Mouse (Mus musculus): ENCODE results near the gene Xpr1. TPM values are rescaled to one million over a fixed set of nuclear protein-coding genes. Genes with fewer than 3 reads are reported as not detected.

Xpr1 gene
- polyA plus RNA-seq, 1 experiment from 2014 or later = 13.0 TPM

GRCm38 (mm10) chr1:155429304-155429703 lies 12.1 kb upstream of the Xpr1 start:
- no peak overlapping the region for H3K4me3 ChIP-seq
- WGBS = 60% methylated on average over 7 of the region's 7 CpGs

GRCm38 (mm10) chr1:155427126-155427865 lies 10.1 kb upstream of the Xpr1 start:
- Histone ChIP-seq H3K4me2 (no peak overlapping the region), H3K4me3 (no peak overlapping the region), H3K4me1 (replicated peaks) (peaks cover 8% of the 10 kb centered on the region), H3K27ac (ENCODE audit: poor library complexity, severe bottlenecking) (no peak overlapping the region), H3K27me3 (replicated peaks) (no peaks in the 10 kb centered on the region), H3K36me3 (no peaks in the 10 kb centered on the region), H3K9me3 (replicated peaks) (no peaks in the 10 kb centered on the region), H3K9ac (no peak overlapping the region)
- 48% methylated on average over 6 of the region's 6 CpGs for WGBS
- no peak for ATAC-seq (ENCODE audit: insufficient number of reproducible peaks, low FRiP score)

More at GRCm38 (mm10) chr1:155429304-155429703, 12.1 kb upstream of the Xpr1 start:
- no peak for ATAC-seq (ENCODE audit: insufficient number of reproducible peaks, low FRiP score)
- no peak overlapping the region for H3K27ac ChIP-seq (ENCODE audit: poor library complexity, severe bottlenecking)
- no peak overlapping the region for H3K9ac ChIP-seq
- H3K4me1 ChIP-seq (replicated peaks) = peaks cover 8% of the 10 kb centered on the region
- no peaks in the 10 kb centered on the region for H3K9me3 ChIP-seq (replicated peaks)
- no peaks in the 10 kb centered on the region for H3K27me3 ChIP-seq (replicated peaks)
- H3K4me2 ChIP-seq = peak overlapping the region; percentile 31
- H3K36me3 ChIP-seq = no peaks in the 10 kb centered on the region

DNA sequence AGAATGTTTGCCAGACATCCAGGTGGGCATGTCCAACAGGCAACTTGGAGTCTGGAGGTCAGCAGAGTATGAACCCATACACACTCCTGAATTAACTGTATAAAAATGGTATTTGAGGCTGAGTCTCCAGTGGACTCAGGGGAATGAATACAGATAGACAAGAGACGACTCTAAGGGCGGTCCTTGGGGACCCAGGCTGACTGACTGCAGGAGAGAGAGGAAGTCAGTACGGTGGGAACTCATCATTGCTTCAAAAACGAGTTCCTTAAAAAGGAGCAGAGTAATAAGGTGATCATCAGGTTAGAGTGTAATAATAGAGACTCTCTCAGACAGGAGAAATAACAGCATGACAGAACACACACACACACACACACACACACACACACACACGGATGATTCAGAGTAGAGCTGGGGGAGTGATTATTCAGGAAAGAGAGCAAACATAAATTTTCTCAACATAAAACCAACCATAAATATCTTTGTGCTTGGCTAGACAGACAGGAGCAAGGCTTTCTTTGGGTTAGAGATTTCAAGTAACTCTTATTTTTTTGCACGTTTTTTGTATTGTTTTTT lies 8.6 kb upstream of the Xpr1 start:
- Histone ChIP-seq H3K36me3 (no peaks in the 10 kb centered on the region), H3K9me3 (replicated peaks) (no peaks in the 10 kb centered on the region), H3K27ac (ENCODE audit: poor library complexity, severe bottlenecking) (no peak overlapping the region), H3K27me3 (replicated peaks) (no peaks in the 10 kb centered on the region), H3K4me1 (replicated peaks) (peaks cover 8% of the 10 kb centered on the region), H3K4me2 (no peak overlapping the region), H3K4me3 (no peak overlapping the region), H3K9ac (no peak overlapping the region)
- whole genome bisulfite sequencing = 50% methylated on average over 6 of the region's 6 CpGs
- ATAC-seq (ENCODE audit: insufficient number of reproducible peaks, low FRiP score) = no peak

DNA sequence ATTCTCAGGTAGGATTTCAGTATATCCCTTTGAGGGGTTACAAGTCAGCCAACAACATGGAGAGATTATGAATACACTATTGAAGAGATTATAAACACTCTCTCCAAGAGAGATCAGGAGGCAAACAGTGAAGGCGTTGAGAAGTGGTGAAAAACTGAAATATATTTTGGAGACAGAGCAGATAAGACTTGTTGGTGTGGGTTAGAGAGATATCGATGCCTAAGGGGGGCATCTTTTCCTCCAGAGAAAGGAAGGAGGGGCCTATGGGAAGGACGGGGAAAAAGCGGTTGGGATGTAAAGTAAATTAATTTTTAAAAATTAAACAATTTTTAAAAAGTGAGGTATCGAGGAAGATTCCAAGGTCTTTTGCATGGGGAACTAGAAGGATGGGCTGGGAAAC lies 8.1 kb upstream of the Xpr1 start:
- H3K4me3 ChIP-seq = no peak overlapping the region
- no peak for ATAC-seq (ENCODE audit: insufficient number of reproducible peaks, low FRiP score)
- no peaks in the 10 kb centered on the region for H3K27me3 ChIP-seq (replicated peaks)
- 80% methylated on average over 5 of the region's 5 CpGs for WGBS
- H3K36me3 ChIP-seq = no peaks in the 10 kb centered on the region
- H3K9ac ChIP-seq = no peak overlapping the region
- no peaks in the 10 kb centered on the region for H3K9me3 ChIP-seq (replicated peaks)
- no peak overlapping the region for H3K27ac ChIP-seq (ENCODE audit: poor library complexity, severe bottlenecking)
- H3K4me1 ChIP-seq (replicated peaks) = peaks cover 8% of the 10 kb centered on the region
- no peak overlapping the region for H3K4me2 ChIP-seq

- Histone ChIP-seq H3K4me3 (no peak overlapping the region), H3K4me2 (no peak overlapping the region), H3K27ac (ENCODE audit: poor library complexity, severe bottlenecking) (no peak overlapping the region), H3K9ac (no peak overlapping the region), H3K36me3 (no peaks in the 10 kb centered on the region), H3K27me3 (replicated peaks) (no peaks in the 10 kb centered on the region), H3K9me3 (replicated peaks) (no peaks in the 10 kb centered on the region), H3K4me1 (replicated peaks) (peaks cover 3% of the 10 kb centered on the region)
- no peak for ATAC-seq (ENCODE audit: insufficient number of reproducible peaks, low FRiP score)
- 70% methylated on average over 4 of the region's 4 CpGs for WGBS
These were observed 6.6 kb upstream of the Xpr1 start for GRCm38 (mm10) chr1:155423801-155424200.

- Histone ChIP-seq H3K4me1 (replicated peaks) (peaks cover 3% of the 10 kb centered on the region), H3K36me3 (no peaks in the 10 kb centered on the region), H3K27me3 (replicated peaks) (no peaks in the 10 kb centered on the region), H3K4me3 (no peak overlapping the region), H3K9ac (no peak overlapping the region), H3K27ac (ENCODE audit: poor library complexity, severe bottlenecking) (no peak overlapping the region), H3K4me2 (no peak overlapping the region), H3K9me3 (replicated peaks) (no peaks in the 10 kb centered on the region)
- no peak for ATAC-seq (ENCODE audit: insufficient number of reproducible peaks, low FRiP score)
- WGBS = 88% methylated on average over 7 of the region's 7 CpGs
These were observed 4.8 kb upstream of the Xpr1 start for GRCm38 (mm10) chr1:155422022-155422421.

- H3K9ac ChIP-seq = peak overlapping the region; percentile 85
- H3K9me3 ChIP-seq (replicated peaks) = no peaks in the 10 kb centered on the region
- no peaks in the 10 kb centered on the region for H3K36me3 ChIP-seq
- peak overlapping the region; percentile 96 for H3K4me3 ChIP-seq
- ATAC-seq (ENCODE audit: insufficient number of reproducible peaks, low FRiP score) = no peak
- no peaks in the 10 kb centered on the region for H3K27me3 ChIP-seq (replicated peaks)
- H3K27ac ChIP-seq (ENCODE audit: poor library complexity, severe bottlenecking) = peak overlapping the region; percentile 89
- peaks cover 3% of the 10 kb centered on the region for H3K4me1 ChIP-seq (replicated peaks)
- peak overlapping the region; percentile 80 for H3K4me2 ChIP-seq
- WGBS = 4% methylated on average over 6 of the region's 6 CpGs
These were observed 991 bp downstream of the Xpr1 start for GRCm38 (mm10) chr1:155416147-155416700.

DNA sequence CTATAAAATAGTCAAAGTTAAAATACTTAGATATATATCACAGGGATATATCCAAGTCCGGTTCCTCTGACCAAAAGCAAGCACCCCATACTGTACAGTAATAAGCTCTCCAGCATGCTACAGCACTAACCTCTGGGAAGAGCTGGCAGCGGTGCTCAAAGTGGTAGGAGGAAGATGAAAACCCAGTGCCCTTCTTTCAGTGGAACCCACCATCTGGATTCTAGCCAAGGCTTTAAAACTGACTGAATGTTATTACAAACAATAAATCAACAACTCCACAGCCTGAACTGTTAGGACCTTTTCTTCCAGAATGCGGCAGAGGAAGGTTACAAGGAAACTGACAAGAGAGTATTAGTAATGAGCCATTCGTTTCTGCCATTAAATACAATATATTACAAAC lies 1.8 kb downstream of the Xpr1 start:
- H3K4me2 ChIP-seq = peak overlapping the region; percentile 34; the same call in 1 of the 2 replicates
- no peaks in the 10 kb centered on the region for H3K36me3 ChIP-seq
- H3K4me3 ChIP-seq = no peak overlapping the region
- H3K27ac ChIP-seq (ENCODE audit: poor library complexity, severe bottlenecking) = no peak overlapping the region
- peaks cover 3% of the 10 kb centered on the region for H3K4me1 ChIP-seq (replicated peaks)
- no peak overlapping the region for H3K9ac ChIP-seq
- H3K9me3 ChIP-seq (replicated peaks) = no peaks in the 10 kb centered on the region
- no peak for ATAC-seq (ENCODE audit: insufficient number of reproducible peaks, low FRiP score)
- whole genome bisulfite sequencing = 69% methylated on average over 4 of the region's 4 CpGs
- H3K27me3 ChIP-seq (replicated peaks) = no peaks in the 10 kb centered on the region

GRCm38 (mm10) chr1:155412705-155413104 lies 4.5 kb downstream of the Xpr1 start:
- 83% methylated on average over 2 of the region's 2 CpGs for WGBS
- peaks cover 3% of the 10 kb centered on the region for H3K4me1 ChIP-seq (replicated peaks)
- no peak for ATAC-seq (ENCODE audit: insufficient number of reproducible peaks, low FRiP score)
- H3K36me3 ChIP-seq = no peaks in the 10 kb centered on the region
- H3K9ac ChIP-seq = no peak overlapping the region
- no peaks in the 10 kb centered on the region for H3K9me3 ChIP-seq (replicated peaks)
- no peak overlapping the region for H3K4me2 ChIP-seq
- no peaks in the 10 kb centered on the region for H3K27me3 ChIP-seq (replicated peaks)
- no peak overlapping the region for H3K27ac ChIP-seq (ENCODE audit: poor library complexity, severe bottlenecking)
- no peak overlapping the region for H3K4me3 ChIP-seq

- Histone ChIP-seq H3K9ac (no peak overlapping the region), H3K27ac (ENCODE audit: poor library complexity, severe bottlenecking) (no peak overlapping the region), H3K36me3 (peaks cover 7% of the 10 kb centered on the region), H3K4me3 (no peak overlapping the region), H3K27me3 (replicated peaks) (no peaks in the 10 kb centered on the region), H3K4me2 (no peak overlapping the region), H3K4me1 (replicated peaks) (no peaks in the 10 kb centered on the region), H3K9me3 (replicated peaks) (peaks cover 4% of the 10 kb centered on the region)
- ATAC-seq (ENCODE audit: insufficient number of reproducible peaks, low FRiP score) = no peak
- WGBS = 84% methylated on average over 2 of the region's 2 CpGs
These were observed 8.6 kb downstream of the Xpr1 start for GRCm38 (mm10) chr1:155408577-155408966.

- no peaks in the 10 kb centered on the region for H3K27me3 ChIP-seq (replicated peaks)
These were observed 9.3 kb downstream of the Xpr1 start for GRCm38 (mm10) chr1:155407697-155408576.

More at GRCm38 (mm10) chr1:155407697-155408576, 9.3 kb downstream of the Xpr1 start:
- Histone ChIP-seq H3K9me3 (replicated peaks) (peaks cover 4% of the 10 kb centered on the region), H3K9ac (no peak overlapping the region), H3K4me3 (no peak overlapping the region), H3K4me2 (no peak overlapping the region), H3K27ac (ENCODE audit: poor library complexity, severe bottlenecking) (no peak overlapping the region), H3K4me1 (replicated peaks) (no peaks in the 10 kb centered on the region), H3K36me3 (peaks cover 7% of the 10 kb centered on the region)
- WGBS = 77% methylated on average over 11 of the region's 11 CpGs
- no peak for ATAC-seq (ENCODE audit: insufficient number of reproducible peaks, low FRiP score)
